Mouse (Mus musculus): ENCODE measurements around the gene Cyp2s1. TPM values are rescaled to one million over a fixed set of nuclear protein-coding genes. Genes with fewer than 3 reads are reported as not detected.
A peak's percentile ranks its signal among the peaks of the same experiment; 100 is the strongest.

The Cyp2s1 gene
- total RNA-seq, 2 experiments from 2014 or later = 3.4 to 8.6 TPM

DNA sequence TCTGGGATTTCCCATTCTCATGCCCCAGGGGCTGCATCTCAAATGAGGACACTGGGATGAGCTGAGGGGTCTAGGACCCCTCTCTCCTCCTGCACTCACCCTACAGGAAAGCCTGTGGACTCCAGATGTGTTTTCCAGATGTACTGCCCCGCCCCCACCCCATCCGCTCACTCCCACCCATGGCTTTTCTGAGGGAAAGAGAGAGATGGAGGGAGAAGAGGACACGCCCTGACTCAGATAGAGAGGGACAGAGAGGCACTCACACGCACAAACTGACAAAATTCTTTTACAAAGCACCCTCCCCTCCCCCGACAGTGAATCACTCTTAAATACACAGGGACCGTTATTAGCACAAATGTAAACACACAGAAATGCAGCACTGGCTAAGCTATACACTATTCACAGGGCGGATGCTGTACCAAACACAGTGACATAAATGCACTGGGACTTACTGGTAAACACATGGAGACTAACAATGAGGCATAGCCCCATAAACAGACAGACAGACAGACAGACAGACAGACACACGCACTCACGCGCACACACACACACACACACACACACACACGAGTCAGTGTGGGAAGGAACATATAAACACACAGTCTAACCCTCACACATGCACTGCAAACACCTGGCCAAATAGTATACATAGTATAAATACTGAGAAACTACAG lies 34.6 kb downstream of the Cyp2s1 start:
- peak; percentile 50 to 61 for DNase-seq

DNA sequence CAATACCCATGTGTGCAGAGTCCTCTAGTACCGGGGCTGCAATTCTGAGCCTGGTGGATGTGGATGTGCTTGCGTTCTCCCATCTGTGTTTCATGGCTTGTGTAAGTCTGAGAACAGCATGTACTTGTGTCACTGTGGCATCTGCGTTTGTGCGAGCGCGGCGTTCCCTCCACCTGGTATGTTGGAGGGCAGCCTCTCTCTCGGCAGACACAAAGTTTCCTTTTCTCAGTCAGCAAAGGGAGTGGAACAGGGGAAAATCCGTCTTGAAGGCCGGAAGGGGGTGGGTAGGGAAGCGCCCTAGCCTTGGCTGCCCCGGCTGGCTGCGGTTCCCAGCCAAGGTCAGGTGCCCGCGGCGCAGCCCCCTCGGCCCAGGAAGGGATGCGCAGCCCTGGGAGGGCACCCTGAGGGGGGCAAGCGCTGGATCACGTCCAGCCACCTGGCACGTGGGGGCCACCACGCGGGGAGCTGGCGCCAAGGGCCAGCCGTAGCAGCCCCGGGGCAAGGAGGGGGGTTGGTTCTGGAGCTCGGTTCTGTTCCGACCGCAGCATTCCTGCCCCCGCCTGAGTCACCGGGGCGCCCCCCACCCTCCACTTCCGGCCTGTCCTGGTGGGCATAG lies 35.3 kb downstream of the Cyp2s1 start:
- peak; percentile 66 to 72 for DNase-seq

DNA sequence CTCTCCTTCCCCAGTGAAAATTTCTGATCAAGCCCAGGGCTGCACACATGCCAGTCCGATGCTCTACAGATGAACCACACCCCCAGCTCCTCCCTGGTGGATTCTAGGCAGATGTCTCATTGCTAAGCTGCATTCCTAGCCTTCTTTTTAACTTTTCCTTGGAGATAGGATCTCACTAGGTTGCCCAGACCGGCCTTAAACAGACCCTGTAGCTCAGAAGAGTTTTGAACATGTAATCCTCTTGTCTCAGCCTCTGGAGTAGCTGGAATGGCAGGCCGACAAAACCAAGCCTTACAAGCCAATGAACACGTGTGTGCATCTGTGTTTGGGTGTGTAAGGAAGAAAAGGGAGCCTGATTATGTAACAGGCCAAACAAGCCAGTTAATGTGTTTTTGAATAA lies 36.0 kb downstream of the Cyp2s1 start:
- peak; percentile 55 to 60 for DNase-seq

DNA sequence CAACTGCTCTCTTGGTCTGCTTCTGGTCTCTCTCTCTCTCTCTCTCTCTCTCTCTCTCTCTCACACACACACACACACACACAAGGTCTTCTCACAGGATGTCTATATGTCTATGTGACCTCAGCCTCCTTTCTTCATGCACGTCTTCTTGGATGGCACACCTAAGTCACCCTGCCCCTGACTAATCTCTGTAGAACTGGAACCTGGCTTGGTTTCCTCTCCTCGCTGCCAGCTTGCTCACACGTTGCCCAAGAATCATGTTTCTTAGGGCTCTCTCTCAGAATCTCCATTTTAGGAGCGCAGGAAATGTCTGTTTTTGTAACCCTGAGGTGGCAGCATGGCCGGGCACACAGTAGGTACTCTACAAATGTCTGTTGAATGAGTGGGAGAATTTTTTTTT lies 36.7 kb downstream of the Cyp2s1 start:
- DNase-seq = no peak

DNA sequence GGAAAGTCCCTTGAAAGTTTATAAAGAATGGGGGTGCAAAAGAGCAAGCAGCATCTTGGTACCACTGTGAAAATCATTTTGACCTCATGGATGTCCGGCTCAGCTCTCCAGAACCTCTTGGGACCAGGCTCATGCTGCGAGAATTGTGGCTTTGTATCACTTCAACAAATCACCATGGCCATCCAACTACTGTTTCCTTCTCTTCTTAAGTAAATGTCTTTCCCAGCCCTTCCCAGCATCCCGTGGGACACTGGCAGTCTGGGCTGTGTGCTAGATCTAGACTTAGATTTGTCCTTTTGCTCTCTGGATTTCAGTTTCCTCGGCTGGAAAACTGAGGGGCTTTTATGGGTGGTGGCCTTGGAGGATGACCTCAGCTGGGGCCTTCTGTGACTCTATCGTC lies 48.5 kb downstream of the Cyp2s1 start:
- peak in 1 of 2 experiments; percentile 47 for DNase-seq

DNA sequence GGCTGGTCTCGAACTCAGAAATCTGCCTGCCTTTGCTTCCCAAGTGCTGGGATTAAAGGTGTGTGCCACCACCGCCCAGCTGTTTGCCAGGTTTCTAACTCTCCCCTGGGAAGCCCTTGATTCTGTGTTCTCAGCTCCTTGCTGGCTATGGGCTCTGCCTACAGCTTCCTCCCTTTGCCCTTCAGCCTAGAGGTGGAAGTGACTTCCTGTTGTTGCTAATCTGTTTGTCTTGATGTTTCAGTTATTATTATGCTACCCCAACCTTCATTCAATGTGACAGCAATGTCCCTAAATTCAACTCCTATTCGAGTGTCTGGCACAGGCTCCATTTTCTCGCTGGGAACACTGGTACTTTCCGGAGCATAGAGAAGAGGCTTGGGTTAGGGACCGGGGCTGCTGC lies 50.6 kb downstream of the Cyp2s1 start:
- DNase-seq = no peak

DNA sequence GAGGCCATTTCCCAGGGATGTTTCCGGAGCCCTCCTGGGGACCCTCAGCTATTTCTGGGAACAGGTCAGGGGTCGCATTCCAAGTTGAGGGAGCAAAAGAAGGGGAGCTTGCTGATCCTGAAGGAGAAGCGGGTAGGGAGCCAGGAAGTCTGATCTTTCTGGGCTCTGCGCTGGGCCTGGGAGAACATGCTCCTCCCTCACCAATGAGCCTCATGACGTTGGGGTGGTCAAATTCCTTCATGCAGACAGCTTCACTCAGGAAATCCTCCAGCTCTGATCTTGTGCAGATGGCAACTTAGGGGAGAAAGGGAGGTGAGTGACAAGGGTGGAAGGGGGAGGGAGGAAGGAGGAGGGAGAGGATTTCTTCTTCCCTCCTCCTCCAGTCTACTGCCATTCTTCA lies 52.5 kb downstream of the Cyp2s1 start:
- no peak for DNase-seq

DNA sequence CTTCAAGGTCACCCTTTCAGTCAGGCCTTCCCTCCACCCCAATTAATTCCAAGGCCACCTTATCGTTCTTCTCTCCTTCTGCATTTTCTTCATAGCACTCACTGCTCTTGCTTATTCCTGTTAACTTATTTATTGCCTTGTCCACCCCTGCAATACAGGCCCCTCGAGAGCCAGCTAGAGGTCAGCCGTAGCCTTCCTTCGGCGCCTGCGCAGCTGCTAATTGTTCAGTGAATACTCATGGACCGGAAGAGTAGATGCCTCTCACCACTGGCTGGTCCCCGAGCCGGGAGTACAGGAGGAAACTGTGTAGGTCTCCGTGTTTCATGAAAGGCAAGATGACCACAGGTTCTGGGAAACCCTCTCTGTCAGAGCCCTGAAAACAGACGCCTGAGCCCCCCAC lies 53.0 kb downstream of the Cyp2s1 start:
- no peak for DNase-seq

DNA sequence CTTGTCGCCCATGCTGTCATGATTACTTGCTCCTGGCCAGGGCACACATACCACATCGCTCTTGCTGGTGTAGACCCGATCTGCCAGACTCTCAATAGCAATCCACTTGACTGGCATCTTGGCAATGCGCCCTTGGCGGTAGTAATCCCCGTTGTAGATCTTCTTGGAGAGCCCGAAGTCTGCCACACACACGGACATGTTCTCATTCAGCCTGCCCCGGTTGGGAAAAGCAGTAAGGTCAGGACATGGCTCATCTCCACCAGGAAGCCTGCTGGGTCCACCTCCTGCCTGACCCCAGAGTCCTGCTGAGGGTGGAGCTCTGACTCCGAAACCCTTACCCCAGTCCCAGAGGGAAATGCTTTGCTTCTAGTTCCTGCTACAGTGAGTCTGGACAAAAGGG lies 55.4 kb downstream of the Cyp2s1 start:
- peak; percentile 52 to 65 for DNase-seq

DNA sequence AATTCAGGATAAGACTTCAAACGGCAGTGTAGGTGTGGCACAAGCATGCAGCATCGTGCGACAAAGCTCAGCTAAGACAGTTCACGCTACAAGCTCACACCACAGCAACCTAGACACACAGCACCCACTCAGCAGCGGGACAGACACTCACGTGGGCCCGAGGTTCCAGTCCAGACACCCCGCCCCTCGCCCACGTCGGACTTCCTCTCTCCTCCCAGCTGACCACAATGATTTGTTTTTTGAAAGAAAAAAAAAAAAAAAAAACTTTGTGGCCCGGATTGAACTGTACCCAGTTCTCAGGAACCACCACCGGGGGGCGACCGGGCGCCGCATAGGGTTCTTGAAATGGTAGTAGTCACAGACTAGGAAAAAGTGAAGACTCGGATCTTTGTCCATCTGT lies 60.7 kb downstream of the Cyp2s1 start:
- DNase-seq = peak; percentile 94 to 96

DNA sequence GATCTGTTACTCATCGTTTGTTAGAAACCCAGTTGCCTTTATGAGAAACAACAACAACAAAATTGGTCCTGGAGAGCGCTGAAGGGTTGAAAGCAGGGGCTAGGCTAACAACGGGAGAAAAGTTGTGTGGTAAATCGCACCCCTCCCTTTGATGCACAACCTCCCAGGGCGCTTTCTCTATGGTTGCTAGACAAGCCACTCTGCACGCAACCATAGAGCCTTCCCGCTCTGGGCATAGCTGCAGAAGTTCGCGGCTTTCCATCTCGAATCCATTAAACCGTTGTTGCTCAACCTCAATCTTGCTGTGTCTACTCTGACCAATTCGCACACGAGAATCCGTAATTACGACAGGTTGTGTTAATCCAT lies 61.3 kb downstream of the Cyp2s1 start:
- no peak for DNase-seq

DNA sequence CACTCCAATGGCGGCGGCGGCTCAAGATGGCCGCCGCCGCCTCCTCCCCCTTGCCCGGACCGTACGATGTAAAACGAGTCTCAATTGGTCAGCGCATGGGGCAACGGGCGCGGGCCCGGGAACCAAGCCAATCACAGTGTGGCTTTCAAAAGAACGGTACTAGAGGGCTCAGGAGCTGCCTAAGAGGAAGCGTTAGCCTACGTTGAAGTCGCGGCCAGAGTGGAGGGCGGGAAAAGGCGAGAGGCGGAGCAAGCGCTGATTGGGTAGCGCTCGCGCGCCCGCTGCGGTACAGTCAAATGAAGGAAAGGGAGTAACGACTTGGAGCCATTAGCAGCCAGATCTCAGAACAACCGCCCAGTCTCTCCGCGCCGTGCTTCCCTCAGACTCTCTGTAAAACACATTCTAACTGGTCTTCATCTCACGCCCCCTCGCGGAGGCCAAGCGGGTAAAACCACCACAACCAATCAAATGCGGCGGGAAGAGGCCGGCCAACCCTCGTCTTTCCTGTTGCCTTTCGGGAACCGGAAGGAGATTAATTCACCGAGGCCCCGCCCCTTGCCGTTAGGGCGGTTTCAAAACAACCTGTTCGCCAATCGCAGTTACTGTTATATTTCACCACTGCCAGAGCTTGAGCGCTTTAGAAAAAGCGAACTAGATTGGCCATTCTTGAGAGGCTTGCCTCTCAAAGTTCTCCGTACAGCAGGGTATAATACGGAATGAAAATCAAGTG lies 61.8 kb downstream of the Cyp2s1 start, which contains the start of gene Hnrnpul1:
TSS of gene Hnrnpul1 (minus strand) at position 20 of the 730 bp plus-strand sequence.
- DNase-seq = peak; percentile 99

DNA sequence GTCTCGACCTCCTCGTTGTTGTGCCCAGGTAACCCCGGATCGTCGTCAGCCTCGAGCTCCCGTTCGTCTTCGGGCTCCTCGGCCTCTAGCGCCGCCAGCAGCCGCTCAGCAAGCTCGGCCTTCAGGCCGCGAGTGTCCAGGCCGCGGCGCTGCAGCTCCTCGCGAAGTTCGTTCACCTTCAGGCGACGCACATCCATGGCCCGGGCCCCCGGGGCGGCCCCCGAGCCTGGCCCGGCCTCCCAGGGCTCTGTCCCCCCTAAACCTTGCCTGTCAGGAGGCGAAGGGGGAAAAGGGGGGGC lies 62.3 kb downstream of the Cyp2s1 start:
- DNase-seq = no peak

DNA sequence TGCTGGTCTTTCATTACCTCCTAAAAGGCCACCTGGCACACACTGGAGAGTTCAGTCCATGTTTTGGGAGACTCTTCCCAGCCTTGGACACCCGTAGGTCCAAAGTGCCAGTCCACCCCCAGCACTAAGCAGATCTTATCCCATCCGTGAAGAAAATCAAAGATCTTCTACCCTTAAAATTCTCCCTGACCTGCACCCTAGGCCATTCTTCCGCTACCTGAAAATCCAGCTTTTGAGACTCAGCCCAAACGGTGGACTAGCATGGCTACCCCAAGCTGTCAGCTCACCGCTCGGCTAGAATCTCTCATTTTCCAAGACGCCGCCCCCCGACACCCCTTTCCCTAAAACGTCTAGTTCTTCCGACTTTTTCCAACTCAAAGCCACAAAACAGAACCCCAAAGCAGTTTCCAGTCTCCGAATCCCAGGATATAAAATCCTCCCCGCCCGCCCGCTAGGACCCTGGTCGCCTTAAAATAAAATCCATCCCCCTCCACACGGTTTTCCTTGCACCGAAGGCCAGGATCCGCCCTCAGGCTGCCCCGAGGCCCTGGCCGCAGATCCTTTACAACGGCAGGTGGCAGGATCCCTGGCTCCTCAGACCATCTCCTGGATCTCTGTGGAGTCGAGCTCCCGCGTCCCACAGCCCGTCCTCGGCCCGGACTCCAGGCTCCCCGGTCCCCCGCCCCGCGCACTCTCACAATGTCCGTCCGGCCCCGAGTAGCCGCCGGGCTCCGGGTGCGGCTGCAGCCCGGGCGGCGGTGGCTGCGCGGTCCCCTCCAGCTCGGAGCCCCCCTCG lies 62.9 kb downstream of the Cyp2s1 start:
- no peak for DNase-seq

DNA sequence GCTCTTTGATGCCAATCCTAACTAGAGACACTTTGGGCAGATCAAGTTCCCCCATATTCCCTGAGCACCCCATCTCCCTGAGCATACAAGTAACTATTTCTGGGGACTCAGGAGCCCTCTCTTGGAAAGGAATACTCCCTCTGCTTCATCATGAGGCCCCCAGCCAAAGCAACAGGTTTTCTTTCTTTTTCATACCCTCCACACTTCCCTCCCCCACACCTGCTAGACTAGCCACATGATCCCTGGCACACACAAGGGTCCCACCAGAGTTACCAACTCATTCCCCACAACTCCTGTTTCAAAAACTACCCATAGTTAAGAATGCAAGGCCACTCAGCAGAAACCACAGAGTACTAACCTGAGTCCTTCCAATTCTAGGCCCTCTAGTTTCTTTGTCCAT lies 63.6 kb downstream of the Cyp2s1 start:
- no peak for DNase-seq

Small RNA genes within 50 kb of the gene (microRNA-seq; reads per million reads assigned to microRNA genes)
- 0 reads per million in 2 experiments for gene Gm24865

Other genes with a start within 250 kb of the Cyp2s1 start
- gene Erich4, start 201.0 kb downstream of the Cyp2s1 start, total RNA-seq (2021) = under 1 TPM in 1 of 2 experiments, not detected in 1; 0.50 TPM
- gene Dmac2, start 197.5 kb downstream of the Cyp2s1 start, total RNA-seq (2021) = 10 to 100 TPM; 56.2 to 58.8 TPM
- 1 to 10 TPM; 3.4 to 4.4 TPM for gene B3gnt8, start 190.3 kb downstream of the Cyp2s1 start, total RNA-seq (2021)
- 100 to 1,000 TPM; 285 to 287 TPM for gene Bckdha, start 157.9 kb downstream of the Cyp2s1 start, total RNA-seq (2021)
- 10 to 100 TPM; 17.2 to 17.5 TPM for gene Exosc5, start 157.7 kb downstream of the Cyp2s1 start, total RNA-seq (2021)
- gene Tmem91, start 141.7 kb downstream of the Cyp2s1 start, total RNA-seq (2021) = under 1 TPM in 1 of 2 experiments, not detected in 1; 0.22 TPM
- 10 to 100 TPM; 10.2 TPM for gene B9d2, start 136.1 kb downstream of the Cyp2s1 start, total RNA-seq (2021)
- gene Tgfb1, start 129.9 kb downstream of the Cyp2s1 start, total RNA-seq (2021) = 10 to 100 TPM; 21.8 to 23.6 TPM
- gene Ccdc97, start 97.8 kb downstream of the Cyp2s1 start, total RNA-seq (2021) = 10 to 100 TPM; 55.0 to 56.6 TPM
- 10 to 100 TPM; 70.7 to 71.3 TPM for gene Hnrnpul1, start 62.2 kb downstream of the Cyp2s1 start, total RNA-seq (2021)
- gene Axl, start 28.2 kb downstream of the Cyp2s1 start, total RNA-seq (2021) = 10 to 100 TPM; 52.0 to 57.2 TPM
- 1 to 10 TPM; 1.9 to 7.9 TPM for gene Cyp2b10, start 80.7 kb upstream of the Cyp2s1 start, total RNA-seq (2021)
- under 1 TPM in 1 of 2 experiments, not detected in 1; 0.21 TPM for gene Cyp2b13, start 244.6 kb upstream of the Cyp2s1 start, total RNA-seq (2021)

All from heart, adult 18-20 months (tissue).